Mouse (Mus musculus): ENCODE results near the gene Naa50. TPM values are rescaled to one million over a fixed set of nuclear protein-coding genes. Genes with fewer than 3 reads are reported as not detected.
A peak's percentile ranks its signal among the peaks of the same experiment; 100 is the strongest.

Naa50 gene
- 111 and 116 TPM in 2 replicates for polyA plus RNA-seq (2014; fragmentation: Nextera tagmentation; extraction: Ambion mirVana)

DNA sequence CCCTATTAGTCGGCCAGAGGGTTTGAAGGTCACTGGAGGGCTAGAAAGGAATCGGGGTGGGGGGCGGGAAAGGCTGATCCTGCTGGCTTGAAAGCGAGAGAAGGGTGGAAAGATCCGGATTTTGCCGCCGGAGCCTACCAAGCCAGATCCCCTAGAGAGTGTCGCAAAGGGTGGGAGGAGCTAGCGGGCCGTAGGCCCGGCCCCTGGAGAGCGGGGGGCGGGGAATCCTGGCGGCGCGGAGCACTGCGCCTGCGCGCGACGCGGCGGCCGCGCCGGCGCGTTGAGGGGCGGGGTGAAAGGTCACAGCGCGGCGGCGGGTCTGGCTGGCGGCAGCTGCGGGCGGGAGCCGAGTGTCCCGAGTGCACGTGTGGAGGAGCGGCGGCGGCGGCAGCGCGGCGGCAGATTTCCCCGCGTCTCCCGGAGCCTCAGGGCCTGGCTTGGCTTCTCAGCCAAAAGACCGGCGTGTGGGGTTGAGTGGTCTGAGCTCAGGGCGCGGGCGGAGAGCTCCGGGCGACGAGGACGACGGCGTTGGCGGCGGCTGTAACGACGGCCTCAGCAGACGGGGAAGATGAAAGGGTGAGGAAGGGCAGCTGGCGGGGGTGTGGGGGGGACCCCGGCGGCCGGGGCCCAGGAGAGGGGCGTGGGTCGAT lies at the start of gene Naa50, which contains the start of gene Atp6v1a:
Naa50 (plus strand) TSS at position 295 of the 650 bp plus-strand sequence.
Atp6v1a (minus strand) TSS at position 170 of the 650 bp plus-strand sequence.
- Histone ChIP-seq H3K27ac (ENCODE audit: low read depth, low read length) (peak within 1 kb of the TSS; percentile 97), H3K9ac (ENCODE audit: low read length) (peak within 1 kb of the TSS; percentile 90), H3K4me1 (replicated peaks; ENCODE audit: control insufficient read depth, insufficient read depth, low read length) (no peaks in the 10 kb centered on the region; the same call in 1 of the 2 replicates), H3K27me3 (ENCODE audit: control insufficient read depth, insufficient read depth, low read length) (no peaks in the 10 kb centered on the region), H3K4me3 (ENCODE audit: low read depth, low read length) (peak within 1 kb of the TSS; percentile 92), H3K36me3 (ENCODE audit: control insufficient read depth, insufficient read depth, low read length) (no peaks in the 10 kb centered on the region), H3K9me3 (ENCODE audit: control insufficient read depth, low read length) (no peaks in the 10 kb centered on the region), H3K4me2 (ENCODE audit: low read depth, low read length, severe bottlenecking) (peak within 1 kb of the TSS; percentile 81)
- DNase-seq (ENCODE audit: low spot score): peak; percentile 96
- peak; percentile 90 for ATAC-seq (replicated peaks; ENCODE audit: low FRiP score)
- WGBS: under 1% methylated on average over 70 of the region's 71 CpGs

DNA sequence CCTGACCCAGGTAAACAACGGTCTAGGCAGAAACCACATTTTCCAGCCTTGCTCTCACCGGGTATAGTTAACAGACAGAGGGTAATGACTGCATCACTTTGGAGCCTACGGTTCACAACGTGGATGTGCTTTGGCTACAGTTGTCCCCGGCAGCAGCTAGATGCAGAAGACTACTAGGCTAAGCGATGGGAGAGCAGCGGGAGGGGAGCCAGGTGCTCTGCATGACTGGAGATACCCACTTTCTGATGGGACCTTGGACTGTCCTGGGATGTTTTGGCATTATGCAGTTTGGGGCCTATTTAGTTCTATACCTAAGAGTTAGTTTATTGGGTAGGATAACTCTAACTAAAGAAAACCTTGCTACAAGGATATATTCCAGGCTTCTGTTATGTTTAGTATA lies 40.3 kb upstream of the Naa50 start:
- H3K27ac ChIP-seq (ENCODE audit: low read depth, low read length): no peak overlapping the region
- no peaks in the 10 kb centered on the region for H3K9me3 ChIP-seq (ENCODE audit: control insufficient read depth, low read length)
- ATAC-seq (replicated peaks; ENCODE audit: low FRiP score) (no peak), DNase-seq (ENCODE audit: low spot score) (no peak)
- 92% methylated on average over 7 of the region's 7 CpGs for WGBS
- no peak overlapping the region for H3K4me2 ChIP-seq (ENCODE audit: low read depth, low read length, severe bottlenecking)
- no peaks in the 10 kb centered on the region for H3K27me3 ChIP-seq (ENCODE audit: control insufficient read depth, insufficient read depth, low read length)
- H3K4me1 ChIP-seq (replicated peaks; ENCODE audit: control insufficient read depth, insufficient read depth, low read length): no peaks in the 10 kb centered on the region
- H3K36me3 ChIP-seq (ENCODE audit: control insufficient read depth, insufficient read depth, low read length): peaks cover 8% of the 10 kb centered on the region; the same call in 1 of the 2 replicates
- no peak overlapping the region for H3K9ac ChIP-seq (ENCODE audit: low read length)
- no peak overlapping the region for H3K4me3 ChIP-seq (ENCODE audit: low read depth, low read length)

DNA sequence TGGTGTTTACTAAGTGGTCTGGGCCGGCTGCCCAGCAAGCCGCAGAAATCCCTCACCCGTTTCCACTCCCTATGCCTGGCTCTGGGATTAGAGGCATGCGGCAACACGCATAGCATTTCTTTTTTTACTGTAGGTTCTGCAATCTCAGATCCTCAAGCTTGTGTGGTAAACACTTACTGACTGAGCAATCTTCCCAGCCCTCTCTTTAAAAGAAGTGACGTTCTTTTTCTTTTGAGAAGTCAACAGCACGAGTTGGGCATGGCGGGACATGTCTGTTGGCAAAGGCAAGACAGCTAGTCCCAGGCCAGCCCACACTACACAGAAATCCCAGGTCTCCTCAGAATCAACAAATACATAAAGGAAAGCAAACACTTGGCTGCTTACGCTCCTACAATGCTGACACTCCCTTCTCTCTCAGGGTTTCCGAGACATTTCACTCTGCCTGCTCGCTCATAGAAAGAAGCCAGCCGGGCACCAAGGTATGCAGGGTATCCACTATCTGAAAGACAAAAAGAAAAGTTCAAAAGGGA lies 38.4 kb upstream of the Naa50 start:
- no peaks in the 10 kb centered on the region for H3K27me3 ChIP-seq (ENCODE audit: control insufficient read depth, insufficient read depth, low read length)
- no peak overlapping the region for H3K4me2 ChIP-seq (ENCODE audit: low read depth, low read length, severe bottlenecking)
- DNase-seq (ENCODE audit: low spot score) (no peak), ATAC-seq (replicated peaks; ENCODE audit: low FRiP score) (no peak)
- H3K4me3 ChIP-seq (ENCODE audit: low read depth, low read length): no peak overlapping the region
- H3K4me1 ChIP-seq (replicated peaks; ENCODE audit: control insufficient read depth, insufficient read depth, low read length): no peaks in the 10 kb centered on the region
- no peak overlapping the region for H3K27ac ChIP-seq (ENCODE audit: low read depth, low read length)
- peaks cover 8% of the 10 kb centered on the region; the same call in 1 of the 2 replicates for H3K36me3 ChIP-seq (ENCODE audit: control insufficient read depth, insufficient read depth, low read length)
- H3K9me3 ChIP-seq (ENCODE audit: control insufficient read depth, low read length): no peaks in the 10 kb centered on the region
- 93% methylated on average over 12 of the region's 12 CpGs for WGBS
- no peak overlapping the region for H3K9ac ChIP-seq (ENCODE audit: low read length)

DNA sequence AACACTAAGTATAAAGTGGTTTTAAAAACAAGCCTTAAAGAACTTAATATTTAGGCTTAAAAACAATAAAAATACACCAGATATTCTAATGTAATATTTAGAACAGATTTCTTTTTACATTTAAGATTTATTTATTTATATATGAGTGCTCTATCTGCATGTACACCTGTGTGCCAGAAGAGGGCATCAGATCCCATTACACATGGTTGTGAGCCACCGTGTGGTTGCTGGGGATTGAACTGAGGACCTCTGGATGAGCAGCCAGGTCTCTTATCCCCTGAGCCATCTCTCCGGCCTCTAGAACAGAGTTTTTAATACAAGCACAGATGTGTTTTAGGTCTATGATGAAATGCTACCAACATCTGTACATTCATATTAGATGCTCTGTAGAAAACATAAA lies 36.7 kb upstream of the Naa50 start:
- Histone ChIP-seq H3K36me3 (ENCODE audit: control insufficient read depth, insufficient read depth, low read length) (peaks cover 8% of the 10 kb centered on the region; the same call in 1 of the 2 replicates), H3K27ac (ENCODE audit: low read depth, low read length) (no peak overlapping the region), H3K4me2 (ENCODE audit: low read depth, low read length, severe bottlenecking) (no peak overlapping the region), H3K9me3 (ENCODE audit: control insufficient read depth, low read length) (no peaks in the 10 kb centered on the region), H3K27me3 (ENCODE audit: control insufficient read depth, insufficient read depth, low read length) (no peaks in the 10 kb centered on the region), H3K4me1 (replicated peaks; ENCODE audit: control insufficient read depth, insufficient read depth, low read length) (no peaks in the 10 kb centered on the region), H3K4me3 (ENCODE audit: low read depth, low read length) (no peak overlapping the region), H3K9ac (ENCODE audit: low read length) (no peak overlapping the region)
- DNase-seq (ENCODE audit: low spot score) (no peak), ATAC-seq (replicated peaks; ENCODE audit: low FRiP score) (no peak)
- 91% methylated on average over 2 of the region's 2 CpGs for WGBS

DNA sequence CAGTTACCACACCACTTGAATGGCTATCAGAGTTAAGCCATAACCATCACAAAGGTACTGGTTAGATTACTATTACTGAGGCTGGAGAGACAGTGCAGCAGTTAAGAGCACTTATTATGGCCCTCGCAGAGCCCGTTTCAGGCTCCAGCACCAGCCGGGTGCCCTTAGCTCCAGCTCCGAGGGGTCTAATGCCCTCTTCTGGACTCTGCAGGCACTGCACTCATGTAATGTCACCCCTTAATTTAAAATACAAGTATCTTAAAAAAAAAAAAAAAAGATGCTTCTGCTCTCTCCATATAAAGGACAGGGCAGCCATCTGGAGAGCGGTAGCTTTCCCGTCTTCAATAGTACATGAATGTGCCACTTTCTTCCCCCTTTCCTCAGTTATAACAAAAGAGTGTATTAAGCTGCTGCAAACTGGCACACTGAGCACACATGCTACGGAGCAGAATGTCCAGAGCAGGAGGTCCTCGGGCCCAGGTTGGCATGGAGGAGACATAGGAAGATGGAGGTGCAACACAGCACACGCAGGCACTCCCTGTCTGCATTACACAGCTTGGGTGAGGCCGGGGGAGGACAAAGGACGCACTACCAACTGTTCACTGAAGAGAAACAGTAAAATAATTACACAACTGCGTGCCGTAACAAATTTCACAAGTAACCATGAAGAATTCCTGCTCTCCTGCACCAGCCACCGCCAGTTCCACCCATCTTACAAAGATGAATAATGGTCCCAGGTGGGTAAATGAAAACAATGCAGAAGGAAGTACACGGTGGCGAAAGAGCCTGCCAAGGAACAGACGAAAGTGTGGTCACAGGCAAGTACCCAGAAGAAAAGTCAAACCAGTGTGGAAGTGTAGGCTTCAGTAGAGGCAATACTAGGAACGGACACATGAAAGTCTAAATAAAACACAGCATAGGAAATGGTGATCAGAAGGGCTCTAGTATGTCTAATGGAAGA lies 35.5 kb upstream of the Naa50 start:
- Histone ChIP-seq H3K27me3 (ENCODE audit: control insufficient read depth, insufficient read depth, low read length) (no peaks in the 10 kb centered on the region), H3K4me2 (ENCODE audit: low read depth, low read length, severe bottlenecking) (no peak overlapping the region), H3K9ac (ENCODE audit: low read length) (no peak overlapping the region), H3K27ac (ENCODE audit: low read depth, low read length) (no peak overlapping the region), H3K36me3 (ENCODE audit: control insufficient read depth, insufficient read depth, low read length) (peaks cover 6% of the 10 kb centered on the region; the same call in 1 of the 2 replicates), H3K4me3 (ENCODE audit: low read depth, low read length) (no peak overlapping the region), H3K4me1 (replicated peaks; ENCODE audit: control insufficient read depth, insufficient read depth, low read length) (no peaks in the 10 kb centered on the region), H3K9me3 (ENCODE audit: control insufficient read depth, low read length) (no peaks in the 10 kb centered on the region)
- no peak for DNase-seq (ENCODE audit: low spot score)
- ATAC-seq (replicated peaks; ENCODE audit: low FRiP score): no peak
- 89% methylated on average over 18 of the region's 18 CpGs for WGBS

DNA sequence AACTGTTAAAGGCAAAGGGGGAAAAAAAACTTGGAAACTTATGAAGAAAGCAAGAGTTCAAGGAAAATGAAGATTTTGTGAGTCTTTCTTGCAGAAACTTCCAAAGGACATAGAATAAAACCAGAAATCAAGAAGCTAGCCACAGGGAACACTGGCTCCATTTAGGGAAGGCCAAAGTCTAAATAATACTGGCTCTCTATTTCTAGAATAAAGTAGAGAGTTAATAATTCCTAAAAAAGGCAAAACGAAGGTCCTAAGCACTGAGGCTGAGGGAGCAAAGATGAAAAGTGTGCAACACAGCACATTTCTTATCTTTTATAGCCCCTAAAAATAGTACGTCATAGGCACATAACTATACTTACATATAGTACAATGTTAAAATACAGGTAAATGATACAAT lies 34.4 kb upstream of the Naa50 start:
- 94% methylated on average over 2 of the region's 2 CpGs for WGBS
- Histone ChIP-seq H3K27me3 (ENCODE audit: control insufficient read depth, insufficient read depth, low read length) (no peaks in the 10 kb centered on the region), H3K27ac (ENCODE audit: low read depth, low read length) (no peak overlapping the region), H3K9me3 (ENCODE audit: control insufficient read depth, low read length) (no peaks in the 10 kb centered on the region), H3K36me3 (ENCODE audit: control insufficient read depth, insufficient read depth, low read length) (peaks cover 6% of the 10 kb centered on the region; the same call in 1 of the 2 replicates), H3K9ac (ENCODE audit: low read length) (no peak overlapping the region), H3K4me3 (ENCODE audit: low read depth, low read length) (no peak overlapping the region), H3K4me1 (replicated peaks; ENCODE audit: control insufficient read depth, insufficient read depth, low read length) (no peaks in the 10 kb centered on the region), H3K4me2 (ENCODE audit: low read depth, low read length, severe bottlenecking) (no peak overlapping the region)
- DNase-seq (ENCODE audit: low spot score) (no peak), ATAC-seq (replicated peaks; ENCODE audit: low FRiP score) (no peak)

DNA sequence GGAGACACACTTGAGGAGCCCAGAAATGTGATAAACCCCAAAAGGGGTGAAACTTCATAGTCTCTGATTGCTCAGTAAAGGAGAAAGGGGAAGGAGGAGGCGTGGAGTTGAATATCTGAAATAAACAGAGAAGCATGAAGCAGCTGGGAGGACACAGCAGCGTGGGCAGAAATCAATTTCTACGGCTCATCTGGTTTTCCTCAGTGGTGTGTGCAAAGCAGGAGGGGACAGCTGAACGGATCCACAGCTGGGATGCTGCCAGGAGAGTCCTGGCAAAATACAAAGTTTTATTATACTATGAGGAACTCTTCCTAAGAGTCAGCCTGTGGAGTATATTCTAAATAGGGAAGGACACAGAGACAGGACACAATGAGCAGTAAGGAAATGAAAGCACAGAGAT lies 30.6 kb upstream of the Naa50 start:
- Histone ChIP-seq H3K27ac (ENCODE audit: low read depth, low read length) (no peak overlapping the region), H3K9ac (ENCODE audit: low read length) (no peak overlapping the region), H3K4me3 (ENCODE audit: low read depth, low read length) (no peak overlapping the region), H3K4me2 (ENCODE audit: low read depth, low read length, severe bottlenecking) (no peak overlapping the region), H3K27me3 (ENCODE audit: control insufficient read depth, insufficient read depth, low read length) (no peaks in the 10 kb centered on the region), H3K4me1 (replicated peaks; ENCODE audit: control insufficient read depth, insufficient read depth, low read length) (no peaks in the 10 kb centered on the region), H3K9me3 (ENCODE audit: control insufficient read depth, low read length) (no peaks in the 10 kb centered on the region), H3K36me3 (ENCODE audit: control insufficient read depth, insufficient read depth, low read length) (peaks cover 6% of the 10 kb centered on the region; the same call in 1 of the 2 replicates)
- DNase-seq (ENCODE audit: low spot score): no peak
- 91% methylated on average over 4 of the region's 4 CpGs for WGBS
- ATAC-seq (replicated peaks; ENCODE audit: low FRiP score): no peak

DNA sequence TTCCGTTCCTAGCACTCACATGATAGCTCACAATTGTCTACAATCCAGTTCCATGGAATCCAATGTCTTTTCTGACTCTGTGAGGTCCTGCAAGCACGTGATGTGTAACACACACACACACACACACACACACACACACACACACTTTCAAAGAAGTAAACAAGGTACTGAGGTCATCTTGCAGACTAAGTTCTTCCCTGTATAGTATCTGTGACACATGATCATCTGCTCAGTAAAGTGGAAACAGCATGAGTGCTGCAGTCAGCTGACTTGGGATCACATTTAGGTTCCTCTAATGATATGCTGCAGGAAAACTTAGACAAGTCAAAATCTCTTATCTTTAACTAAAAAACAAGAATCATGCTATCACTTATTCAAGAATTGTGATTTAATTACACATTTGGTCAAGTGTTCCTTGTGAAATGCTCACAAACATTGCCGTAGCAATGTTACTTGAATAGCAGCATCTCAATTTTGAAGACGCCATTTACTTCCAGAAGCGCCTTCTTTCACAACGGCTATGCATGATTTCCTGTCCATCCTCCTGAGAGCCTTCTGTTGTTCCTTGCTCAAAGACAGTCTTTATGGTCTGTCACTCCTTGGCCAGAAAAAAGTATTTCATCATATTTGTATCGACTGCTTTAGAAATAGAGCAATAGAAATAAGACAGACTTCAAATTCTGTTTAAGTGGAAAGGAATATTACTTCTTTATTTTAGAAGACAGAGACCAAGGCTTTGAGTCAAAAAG lies 19.7 kb upstream of the Naa50 start:
- no peaks in the 10 kb centered on the region for H3K27me3 ChIP-seq (ENCODE audit: control insufficient read depth, insufficient read depth, low read length)
- H3K4me3 ChIP-seq (ENCODE audit: low read depth, low read length): no peak overlapping the region
- H3K4me2 ChIP-seq (ENCODE audit: low read depth, low read length, severe bottlenecking): no peak overlapping the region
- 94% methylated on average over 7 of the region's 7 CpGs for WGBS
- no peak for DNase-seq (ENCODE audit: low spot score)
- H3K36me3 ChIP-seq (ENCODE audit: control insufficient read depth, insufficient read depth, low read length): no peaks in the 10 kb centered on the region
- H3K4me1 ChIP-seq (replicated peaks; ENCODE audit: control insufficient read depth, insufficient read depth, low read length): no peaks in the 10 kb centered on the region
- H3K9ac ChIP-seq (ENCODE audit: low read length): no peak overlapping the region
- no peak for ATAC-seq (replicated peaks; ENCODE audit: low FRiP score)
- H3K27ac ChIP-seq (ENCODE audit: low read depth, low read length): no peak overlapping the region
- H3K9me3 ChIP-seq (ENCODE audit: control insufficient read depth, low read length): no peaks in the 10 kb centered on the region

All from forebrain, embryonic 11.5 days (tissue).